In genomic region chr14:14025870-14026269, GRCm38 (mm10) we compare ENCODE assay signal across 22 mouse cellular contexts.
DNase-seq lines count a peak whose midpoint lies in the region; ATAC-seq lines count a peak whose summit lies in the region.
"Had no signal": no experiment of that assay in that cellular context is flagged by ENCODE, and none has a peak within 500 bp of the region (broad histone marks: within the 10 kb centered on the region; RNA-seq: fewer than 3 reads in every experiment).

No protein-coding gene starts in this region.

- no peak overlapping the region for H3K4me2 ChIP-seq in kidney, embryonic 14.5 days (replicated peaks; ENCODE audit: low read depth, low read length)
- H3K4me2 ChIP-seq: embryonic facial prominence, embryonic 13.5 days; embryonic facial prominence, embryonic 15.5 days; forebrain, embryonic 12.5 days had no signal

- 96% methylated on average over 8 of the region's 8 CpGs for WGBS in kidney, embryonic 14.5 days

- peaks cover 4% of the 10 kb centered on the region; the same call in 1 of the 2 replicates for H3K36me3 ChIP-seq in kidney, embryonic 14.5 days (ENCODE audit: control insufficient read depth, insufficient read depth, low read length)

- no peak overlapping the region for H3K9ac ChIP-seq in kidney, embryonic 14.5 days (ENCODE audit: low read depth, low read length)
- H3K9ac ChIP-seq: embryonic facial prominence, embryonic 13.5 days; embryonic facial prominence, embryonic 15.5 days; forebrain, embryonic 12.5 days had no signal

- H3K4me3 ChIP-seq in kidney, embryonic 14.5 days (ENCODE audit: low read length) = no peak overlapping the region
- H3K4me3 ChIP-seq: embryonic facial prominence, embryonic 13.5 days; embryonic facial prominence, embryonic 15.5 days; erythroblast, embryonic 14.5 days; forebrain, embryonic 10.5 days; forebrain, embryonic 12.5 days had no signal

- no peaks in the 10 kb centered on the region for H3K9me3 ChIP-seq in kidney, embryonic 14.5 days (ENCODE audit: control insufficient read depth, low read length)
- H3K9me3 ChIP-seq: embryonic facial prominence, embryonic 13.5 days; embryonic facial prominence, embryonic 15.5 days; forebrain, embryonic 10.5 days; forebrain, embryonic 12.5 days had no signal

- no peak overlapping the region for H3K27ac ChIP-seq in kidney, embryonic 14.5 days (ENCODE audit: low read depth, low read length)
- H3K27ac ChIP-seq: embryonic facial prominence, embryonic 13.5 days; embryonic facial prominence, embryonic 15.5 days; forebrain, embryonic 10.5 days; forebrain, embryonic 12.5 days had no signal

- no peaks in the 10 kb centered on the region for H3K4me1 ChIP-seq in kidney, embryonic 14.5 days (ENCODE audit: control insufficient read depth, insufficient read depth, low read length)
- H3K4me1 ChIP-seq: embryonic facial prominence, embryonic 15.5 days; forebrain, embryonic 10.5 days; forebrain, embryonic 12.5 days had no signal

- peak; percentile 56 for DNase-seq in CD4-positive, CD25-positive, alpha-beta regulatory T cell, adult 2 months (ENCODE audit: low read depth, low spot score)
- DNase-seq in induced T-regulatory cell, adult 2 months (ENCODE audit: low read depth) = peak; percentile 26
- DNase-seq in kidney, adult 8-10 months = no peak
- no peak for DNase-seq in cerebellum, postnatal 36 days
- DNase-seq: adrenal gland, adult 8-10 months; adrenal gland, postnatal 14 days; adrenal gland, postnatal 36 days; cerebellum, adult 11-12 months; cerebellum, adult 2 months; cerebellum, adult 9-10 months; cerebellum, postnatal 10 days; cerebellum, postnatal 25 days; embryo, embryonic 11 days had no signal

- peak; percentile 87 for ATAC-seq in CD4-positive, CD25-positive, alpha-beta regulatory T cell, adult 4 months
- ATAC-seq in kidney, embryonic 14.5 days (ENCODE audit: low FRiP score, low TSS enrichment) = no peak
- ATAC-seq: forebrain, embryonic 14.5 days; forebrain, embryonic 16.5 days had no signal

- H3K27me3 ChIP-seq in kidney, embryonic 14.5 days (ENCODE audit: control insufficient read depth, insufficient read depth, low read length) = no peaks in the 10 kb centered on the region
- H3K27me3 ChIP-seq: embryonic facial prominence, embryonic 13.5 days; embryonic facial prominence, embryonic 15.5 days; forebrain, embryonic 12.5 days had no signal

Comparison
In these comparisons a context has a peak if more than half of its experiments do, and no peak if none do; other contexts are left out.
1. DNase-seq: peak in CD4-positive, CD25-positive, alpha-beta regulatory T cell, adult 2 months (single experiment) and induced T-regulatory cell, adult 2 months (single experiment); none in kidney, adult 8-10 months (0 of 2) and cerebellum, postnatal 36 days (0 of 2).